Mouse (Mus musculus): ENCODE results near the gene Tenm2.

DNA sequence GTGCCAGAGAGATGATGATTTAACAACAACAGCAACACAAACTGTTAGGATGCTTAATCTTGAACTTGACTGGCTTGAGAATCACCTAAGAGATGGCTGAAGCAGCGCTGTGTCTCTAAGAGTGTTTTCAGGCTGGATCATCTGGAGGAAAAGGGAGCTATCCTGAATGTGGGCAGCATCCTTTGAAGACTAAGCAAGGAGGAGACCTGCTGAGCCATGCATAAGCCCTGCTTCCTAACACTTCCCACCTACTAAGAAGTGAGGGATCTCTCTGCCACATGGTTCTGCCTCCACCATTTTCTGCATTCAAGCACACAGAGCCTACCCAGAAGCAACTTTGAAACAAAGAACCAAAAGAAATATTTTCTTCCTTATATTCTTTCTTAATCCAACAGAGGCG, 532.9 kb downstream of the Tenm2 start:
- TF ChIP-seq POLR2A (IDR thresholded peaks at IDR 0.05; ENCODE audit: control insufficient read depth in 1 of 2, insufficient read depth in 1 of 2, low read depth in 1 of 2, low read length in 2 of 2, poor library complexity in 1 of 2) (no peak), E2F4 (IDR thresholded peaks at IDR 0.05; ENCODE audit: borderline replicate concordance, low read depth, low read length) (no peak), MAFK (IDR thresholded peaks at IDR 0.05; ENCODE audit: borderline replicate concordance, low read depth, low read length) (no peak), TAL1 (IDR thresholded peaks at IDR 0.05; ENCODE audit: low read length) (no peak), EP300 (IDR thresholded peaks at IDR 0.05; ENCODE audit: low read depth in 1 of 2, low read length in 2 of 2) (no peak)

Measured in MEL (cell line).